Mouse (Mus musculus) A20 (cell line): ENCODE data around the gene Rxfp2.

Experiments used
- DNase-seq: peaks from one replicate; pipeline ENCODE4 v3.0.0-alpha.2; 2011; ENCODE audit warnings: low read depth, low spot score

Rxfp2 gene

DNA sequence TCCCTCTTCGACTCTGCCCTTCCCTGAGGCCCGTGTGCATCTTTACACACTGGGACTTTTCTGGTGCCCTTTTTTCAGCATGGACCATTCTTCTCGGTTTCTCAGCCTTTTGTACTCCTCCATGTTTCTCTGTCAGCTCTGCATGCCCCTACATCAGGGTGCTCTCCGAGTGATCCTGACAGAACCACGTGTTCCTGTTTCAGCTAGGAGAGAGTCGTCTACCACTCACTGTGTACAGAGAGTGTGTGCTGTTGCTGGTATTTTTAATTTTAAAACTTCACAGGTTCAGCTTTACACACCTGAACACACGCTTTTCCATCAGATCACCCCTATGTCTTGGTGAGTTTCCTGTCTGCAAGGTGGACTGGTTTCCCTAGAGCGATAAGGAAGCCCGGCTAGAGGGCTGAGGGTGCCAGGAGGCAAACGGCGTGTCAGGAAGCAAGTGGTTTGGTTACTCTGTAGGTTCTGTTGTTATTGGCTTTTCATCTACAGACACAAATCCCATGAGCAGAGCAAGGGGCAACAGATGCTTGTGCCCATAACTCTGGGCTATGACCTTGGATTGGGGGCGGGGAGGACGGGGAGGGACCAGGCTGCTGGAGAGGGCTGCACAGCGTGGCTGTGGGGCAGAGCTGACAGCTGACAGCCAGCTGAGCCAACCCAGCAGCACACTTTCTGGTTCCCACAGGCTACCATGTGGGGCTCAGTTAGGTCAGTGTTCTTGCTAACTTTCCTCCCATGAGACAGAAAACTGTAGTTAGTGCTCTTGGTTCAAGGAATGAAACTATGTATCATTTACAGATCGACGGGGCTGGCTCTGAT, 97.0 kb downstream of the Rxfp2 start:
- DNase-seq: no peak

DNA sequence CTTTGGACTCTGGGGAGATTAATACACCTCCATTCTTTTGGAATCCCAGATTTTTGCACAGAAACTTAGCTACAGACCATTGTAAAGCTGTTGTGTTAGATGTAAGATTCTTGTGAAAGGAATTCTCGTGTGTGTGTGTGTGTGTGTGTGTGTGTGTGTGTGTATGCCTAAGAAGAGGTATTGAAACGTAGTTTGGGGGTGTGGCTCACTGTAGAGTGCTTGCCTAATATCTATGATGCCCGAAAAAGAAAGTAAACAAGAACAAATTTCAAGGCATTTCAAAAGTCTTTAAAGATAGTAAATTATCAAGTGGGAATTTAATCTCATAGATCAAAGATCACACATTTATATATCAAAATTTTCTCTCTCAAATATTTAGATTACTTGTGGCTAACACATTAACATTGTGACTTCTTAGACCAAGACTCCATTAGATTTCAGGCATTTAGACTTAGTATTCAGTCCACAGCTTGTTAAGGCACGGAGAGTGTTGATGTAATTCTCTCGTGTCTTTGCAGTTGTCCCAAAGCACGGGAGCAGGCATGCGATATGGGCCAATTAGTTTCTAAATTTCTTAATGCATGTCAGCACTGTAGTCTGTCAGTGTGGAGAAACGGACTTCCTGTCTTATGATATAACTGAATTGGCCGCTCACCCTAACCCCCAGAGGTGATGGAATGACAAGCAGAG, 97.9 kb downstream of the Rxfp2 start:
- DNase-seq: no peak

DNA sequence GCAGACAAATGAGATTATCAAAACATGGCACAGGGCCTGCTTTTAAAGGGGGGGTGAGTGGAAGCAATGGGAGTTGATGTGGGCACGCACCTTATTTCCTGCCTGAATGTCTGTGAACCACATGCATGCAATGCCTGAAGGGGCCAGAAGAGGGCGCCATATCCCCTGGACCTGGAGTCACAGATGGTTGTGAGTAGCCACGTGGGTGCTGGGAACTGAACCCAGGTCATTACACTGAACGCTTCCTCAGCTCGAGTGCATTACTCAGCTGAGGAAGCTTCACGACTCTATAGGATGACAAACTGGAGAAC, 98.4 kb downstream of the Rxfp2 start:
- DNase-seq: peak; percentile 5

DNA sequence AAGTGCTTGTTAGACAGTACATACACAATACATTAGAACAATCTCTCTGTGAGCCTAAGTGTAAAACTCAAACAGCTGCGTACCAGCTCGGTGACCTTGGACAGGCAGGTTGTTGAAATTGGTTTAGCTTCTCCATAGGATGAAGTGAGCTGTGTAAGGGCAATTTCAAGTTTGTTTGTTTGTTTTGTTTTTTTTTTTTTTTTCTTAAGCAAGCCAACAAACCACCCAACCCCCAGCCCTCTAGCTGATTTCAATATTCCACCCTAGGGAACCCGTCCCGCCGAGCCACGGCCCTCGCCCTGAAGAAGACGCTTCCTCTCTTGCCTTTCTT, 99.6 kb downstream of the Rxfp2 start:
- DNase-seq: no peak

DNA sequence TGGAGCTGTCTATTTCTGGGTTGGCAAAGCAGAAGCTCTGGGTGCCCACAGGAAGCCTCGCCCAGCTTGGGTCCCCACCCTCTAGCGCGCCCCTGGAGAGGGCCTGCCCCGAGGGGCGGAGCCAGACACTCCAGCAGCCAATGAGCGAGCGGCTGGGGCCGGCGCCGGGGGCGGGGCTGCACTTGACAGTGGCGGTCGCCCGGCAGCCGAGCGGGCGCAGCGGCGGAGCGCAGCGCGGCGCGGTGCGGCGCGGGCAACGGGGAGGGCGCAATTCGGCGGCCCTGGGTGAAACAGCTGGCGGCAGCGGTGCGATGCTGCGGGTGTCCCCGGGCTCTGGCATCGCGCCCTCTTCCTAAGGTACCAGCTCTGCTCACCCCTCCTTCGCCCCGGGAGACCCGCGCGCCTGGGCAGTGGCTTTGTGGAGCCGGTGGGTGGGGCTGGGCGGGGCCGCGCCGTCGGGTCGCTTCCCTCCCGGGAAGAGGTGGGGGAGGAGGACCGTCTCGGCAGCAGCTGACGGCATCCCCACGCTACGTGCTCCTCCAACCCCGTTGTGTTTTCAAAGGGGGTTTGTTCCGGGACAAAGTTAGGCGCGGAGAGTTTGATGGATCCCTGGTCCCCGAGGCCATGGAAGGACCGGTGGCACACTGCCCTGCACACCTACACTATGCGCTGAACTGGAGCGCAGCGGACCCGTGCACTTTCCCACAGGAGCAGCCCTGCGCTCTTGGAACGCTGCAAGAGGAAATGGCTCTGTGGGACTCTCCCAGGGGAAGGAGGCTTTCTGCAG, 100.2 kb downstream of the Rxfp2 start, which contains the start of gene Fry:
Fry (plus strand) TSS at position 191 of the 787 bp plus-strand sequence.
- DNase-seq: peak; percentile 77

DNA sequence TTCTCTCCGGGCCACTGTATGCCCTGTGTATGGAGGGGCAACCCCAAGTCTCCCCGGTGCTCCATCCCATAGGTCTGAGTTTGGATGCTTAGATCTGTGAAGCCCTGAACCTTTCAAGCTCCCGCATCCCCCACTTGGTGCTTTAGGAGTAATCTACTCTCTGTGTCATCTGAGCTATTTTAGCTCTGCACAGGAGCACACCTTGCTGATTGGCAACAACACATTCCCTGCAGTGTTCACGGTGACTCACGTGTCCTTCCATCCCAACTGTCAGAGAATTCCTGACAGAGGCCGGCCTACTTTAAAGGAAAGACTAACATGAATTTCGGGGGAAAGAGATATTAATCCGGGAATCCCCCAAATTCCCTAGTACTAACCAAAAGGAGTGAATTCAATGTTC, 102.2 kb downstream of the Rxfp2 start:
- DNase-seq: no peak

DNA sequence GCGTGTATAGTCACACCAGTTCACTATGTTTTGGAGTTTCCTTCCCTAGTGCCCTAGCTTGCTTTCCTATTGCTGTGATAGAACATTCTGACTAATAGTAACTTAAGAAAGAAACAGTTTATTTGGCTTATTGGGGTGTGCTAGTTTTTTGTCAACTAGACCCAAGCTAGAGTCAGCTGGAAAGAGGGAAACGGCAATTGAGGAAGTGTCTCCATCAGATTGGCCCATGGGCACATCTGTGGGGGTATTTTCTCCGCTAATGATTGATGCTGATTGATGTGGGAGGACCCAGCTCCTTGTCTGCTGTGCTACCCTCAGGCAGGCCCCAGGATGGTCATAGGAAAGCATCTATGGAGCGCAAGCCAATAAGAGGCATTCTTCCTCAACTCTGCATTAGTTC, 103.6 kb downstream of the Rxfp2 start:
- no peak for DNase-seq

DNA sequence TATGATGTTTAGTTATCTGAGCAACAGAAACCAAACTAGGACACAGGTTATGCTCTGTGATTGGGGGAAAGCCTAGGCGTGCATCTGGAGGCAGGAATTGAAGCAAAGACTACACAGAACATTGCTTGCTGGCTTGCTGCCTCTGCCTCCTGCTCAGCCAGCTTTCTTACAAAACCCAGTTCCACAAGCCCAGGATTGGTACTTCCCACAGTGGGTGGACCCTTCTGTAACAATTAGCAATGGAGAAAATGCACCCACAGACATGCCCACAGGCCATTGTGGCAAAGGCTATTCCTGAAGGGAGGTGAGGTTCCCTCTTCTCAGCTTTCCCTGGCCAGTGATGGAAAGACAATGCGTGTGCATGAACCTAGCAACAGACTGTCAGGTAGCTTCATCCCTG, 104.1 kb downstream of the Rxfp2 start:
- DNase-seq: no peak

DNA sequence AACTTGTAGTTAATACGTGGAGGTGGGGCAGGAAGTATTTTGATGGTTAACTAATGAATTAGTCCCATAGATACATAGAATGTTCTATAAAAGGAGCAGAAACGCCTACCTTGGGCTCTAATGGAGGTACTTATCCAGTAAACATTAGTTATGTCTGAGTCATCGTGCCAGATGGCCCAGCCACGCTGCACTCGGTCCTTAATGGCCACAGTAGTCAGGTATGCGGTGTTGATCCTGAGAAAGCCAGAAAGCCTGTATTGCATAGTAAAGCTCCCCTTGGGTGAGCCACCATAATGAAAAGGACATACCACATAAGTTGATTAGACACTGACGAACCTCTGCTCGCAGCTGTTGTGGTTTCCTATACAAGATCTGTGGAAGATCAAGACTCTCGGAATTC, 107.4 kb downstream of the Rxfp2 start:
- DNase-seq: no peak

DNA sequence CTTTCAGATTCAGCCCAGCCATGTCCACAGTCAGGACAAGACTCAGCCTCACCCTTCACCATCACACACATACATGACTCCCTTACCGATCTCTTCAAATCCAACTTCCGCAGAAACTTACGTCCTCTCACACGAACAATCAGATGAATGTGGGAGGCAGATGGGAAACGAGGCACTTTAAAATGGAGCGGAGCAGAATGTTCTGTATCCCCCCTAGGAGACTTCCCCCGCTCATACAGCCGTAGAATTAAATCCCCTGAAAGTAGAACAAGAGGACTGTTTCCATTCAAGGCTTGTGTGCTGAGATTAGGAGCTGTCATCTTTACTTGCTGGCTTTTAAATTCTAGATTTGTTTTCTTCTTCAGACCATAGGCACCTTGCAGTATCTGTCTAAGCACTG, 110.0 kb downstream of the Rxfp2 start:
- no peak for DNase-seq

DNA sequence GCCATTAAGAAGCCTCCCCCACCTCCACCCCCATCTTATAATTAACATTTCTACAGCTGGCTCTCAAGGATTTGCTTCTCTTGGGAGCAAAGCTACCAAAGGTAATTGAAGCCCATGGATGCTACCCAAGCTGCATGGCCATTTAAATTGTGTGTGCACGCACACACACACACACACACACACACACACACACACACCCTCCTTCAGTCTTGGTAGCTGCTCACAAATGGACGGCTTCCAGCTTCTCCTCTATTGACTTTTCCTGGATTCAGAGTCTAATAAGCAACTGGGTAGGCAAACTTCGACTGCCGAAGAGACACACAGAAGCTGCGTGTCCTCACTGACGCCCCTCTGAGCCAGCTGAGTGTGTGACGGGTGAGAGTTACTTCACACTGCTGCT, 111.7 kb downstream of the Rxfp2 start:
- DNase-seq: no peak

DNA sequence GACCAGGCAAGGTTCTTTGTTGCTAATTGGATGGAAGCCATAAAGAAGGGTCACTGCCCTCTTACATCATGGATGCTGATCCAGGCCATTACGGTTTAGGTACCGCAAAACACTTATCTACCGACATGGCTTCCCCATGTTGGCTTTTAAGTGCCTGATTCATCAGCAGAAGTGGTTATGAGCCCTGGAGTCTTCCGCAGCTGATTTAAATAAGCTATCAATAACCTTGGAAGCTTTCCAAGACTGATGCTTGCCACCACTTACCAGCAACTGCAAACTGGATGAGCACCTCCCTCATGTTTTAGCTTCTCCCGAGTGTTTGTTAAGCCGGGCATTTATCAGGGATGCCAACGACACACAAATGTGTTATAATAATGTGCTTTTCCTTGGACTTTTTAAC, 112.7 kb downstream of the Rxfp2 start:
- DNase-seq: no peak
